ENCODE assay signal across 23 mouse cellular contexts in genomic region chr13:59565945-59566520, GRCm38 (mm10). TPM values are rescaled to one million over a fixed set of nuclear protein-coding genes. Genes with fewer than 3 reads are reported as not detected.
DNase-seq lines count a peak whose midpoint lies in the region; ATAC-seq and TF ChIP-seq lines count a peak whose summit lies in the region.
"Had no signal": no experiment of that assay in that cellular context is flagged by ENCODE, and none has a peak within 500 bp of the region (broad histone marks: within the 10 kb centered on the region; RNA-seq: fewer than 3 reads in every experiment).

No protein-coding gene starts in this region.

- peak; percentile 84 for ATAC-seq in hindbrain, embryonic 15.5 days (ENCODE audit: low FRiP score, low read depth)
- no peak for ATAC-seq in hindbrain, embryonic 11.5 days (ENCODE audit: low FRiP score)
- ATAC-seq in embryonic facial prominence, embryonic 15.5 days (ENCODE audit: insufficient number of reproducible peaks, low FRiP score, low TSS enrichment, low read depth) = no peak
- ATAC-seq in stomach, postnatal 0 days (ENCODE audit: low FRiP score, low TSS enrichment) = no peak
- ATAC-seq: forebrain, embryonic 14.5 days had no signal

- TF ChIP-seq CTCF in stomach, postnatal 0 days (IDR thresholded peaks at IDR 0.05; ENCODE audit: low read depth) = no peak

- no peak for DNase-seq in hindbrain, embryonic 11.5 days (ENCODE audit: low spot score)
- peak; percentile 68 for DNase-seq in retina, adult 2 months (ENCODE audit: low read depth, low spot score)
- no peak for DNase-seq in retina, embryonic 14.5 days (ENCODE audit: low spot score)
- DNase-seq in retina, postnatal 7 days (ENCODE audit: low read depth, low spot score) = peak; percentile 78
- DNase-seq in stomach, postnatal 0 days (ENCODE audit: low spot score) = no peak
- no peak for DNase-seq in left cerebral cortex, postnatal 4 days
- DNase-seq: adrenal gland, postnatal 25 days; cerebellum, adult 9-11 months; gastrocnemius, postnatal 14 days; heart, adult 18-20 months; heart, postnatal 14 days; kidney, adult 11 months; liver; lung, postnatal 36 days; thymus, postnatal 25 days had no signal

- no peak overlapping the region for H3K4me3 ChIP-seq in hindbrain, embryonic 15.5 days
- H3K4me3 ChIP-seq in hindbrain, embryonic 11.5 days (ENCODE audit: low read depth, low read length) = no peak overlapping the region
- H3K4me3 ChIP-seq in embryonic facial prominence, embryonic 15.5 days (replicated peaks) = no peak overlapping the region
- H3K4me3 ChIP-seq in stomach, postnatal 0 days (ENCODE audit: low read depth, low read length) = no peak overlapping the region
- H3K4me3 ChIP-seq: embryonic facial prominence, embryonic 12.5 days; heart, embryonic 13.5 days; limb, embryonic 10.5 days; liver, embryonic 15.5 days; lung, embryonic 15.5 days had no signal

- no peaks in the 10 kb centered on the region for H3K36me3 ChIP-seq in hindbrain, embryonic 15.5 days
- no peaks in the 10 kb centered on the region for H3K36me3 ChIP-seq in hindbrain, embryonic 11.5 days (ENCODE audit: control insufficient read depth, insufficient read depth, low read length)
- H3K36me3 ChIP-seq in embryonic facial prominence, embryonic 15.5 days = no peaks in the 10 kb centered on the region
- no peaks in the 10 kb centered on the region for H3K36me3 ChIP-seq in stomach, postnatal 0 days (ENCODE audit: control insufficient read depth, insufficient read depth, low read length)
- H3K36me3 ChIP-seq: embryonic facial prominence, embryonic 12.5 days; heart, embryonic 13.5 days; limb, embryonic 10.5 days; liver, embryonic 15.5 days; lung, embryonic 15.5 days had no signal

- WGBS in hindbrain, embryonic 15.5 days = 62% methylated on average over 9 of the region's 9 CpGs
- WGBS in hindbrain, embryonic 11.5 days = 71% methylated on average over 9 of the region's 9 CpGs
- 48% methylated on average over 9 of the region's 9 CpGs for WGBS in embryonic facial prominence, embryonic 15.5 days
- 37% methylated on average over 9 of the region's 9 CpGs for WGBS in stomach, postnatal 0 days

- intact Hi-C loops in left cerebral cortex, postnatal 4 days (cut with DNase I) = no loop called here

- no peak for TF ChIP-seq EP300 in stomach, postnatal 0 days (optimal IDR thresholded peaks at IDR 0.05)

- H3K9me3 ChIP-seq in hindbrain, embryonic 15.5 days = no peaks in the 10 kb centered on the region
- H3K9me3 ChIP-seq in hindbrain, embryonic 11.5 days (ENCODE audit: control insufficient read depth, low read length) = no peaks in the 10 kb centered on the region
- H3K9me3 ChIP-seq in embryonic facial prominence, embryonic 15.5 days (replicated peaks) = no peaks in the 10 kb centered on the region
- no peaks in the 10 kb centered on the region for H3K9me3 ChIP-seq in stomach, postnatal 0 days (ENCODE audit: control insufficient read depth, low read length)
- H3K9me3 ChIP-seq: embryonic facial prominence, embryonic 12.5 days; heart, embryonic 13.5 days; limb, embryonic 10.5 days; liver, embryonic 15.5 days; lung, embryonic 15.5 days had no signal

- H3K4me1 ChIP-seq in hindbrain, embryonic 15.5 days (replicated peaks) = no peaks in the 10 kb centered on the region
- no peaks in the 10 kb centered on the region for H3K4me1 ChIP-seq in hindbrain, embryonic 11.5 days (replicated peaks; ENCODE audit: control insufficient read depth, insufficient read depth, low read length)
- H3K4me1 ChIP-seq in embryonic facial prominence, embryonic 15.5 days = 0 out of 2 replicates have a peak, but pooled peaks cover 12% of the 10 kb centered on the region
- H3K4me1 ChIP-seq in stomach, postnatal 0 days (replicated peaks; ENCODE audit: control insufficient read depth, insufficient read depth) = no peaks in the 10 kb centered on the region
- H3K4me1 ChIP-seq: embryonic facial prominence, embryonic 12.5 days; heart, embryonic 13.5 days; limb, embryonic 10.5 days; liver, embryonic 15.5 days had no signal

- no peaks in the 10 kb centered on the region for H3K27me3 ChIP-seq in hindbrain, embryonic 15.5 days
- no peaks in the 10 kb centered on the region for H3K27me3 ChIP-seq in hindbrain, embryonic 11.5 days (ENCODE audit: control insufficient read depth, insufficient read depth, low read length)
- no peaks in the 10 kb centered on the region for H3K27me3 ChIP-seq in embryonic facial prominence, embryonic 15.5 days
- H3K27me3 ChIP-seq in stomach, postnatal 0 days (ENCODE audit: control insufficient read depth, insufficient read depth, low read length) = no peaks in the 10 kb centered on the region
- H3K27me3 ChIP-seq: embryonic facial prominence, embryonic 12.5 days; heart, embryonic 13.5 days; lung, embryonic 15.5 days had no signal

- no peak overlapping the region for H3K9ac ChIP-seq in hindbrain, embryonic 15.5 days
- H3K9ac ChIP-seq in hindbrain, embryonic 11.5 days (ENCODE audit: low read depth, low read length) = no peak overlapping the region
- no peak overlapping the region for H3K9ac ChIP-seq in embryonic facial prominence, embryonic 15.5 days
- H3K9ac ChIP-seq in stomach, postnatal 0 days (ENCODE audit: low read length) = no peak overlapping the region
- H3K9ac ChIP-seq: embryonic facial prominence, embryonic 12.5 days; heart, embryonic 13.5 days; liver, embryonic 15.5 days; lung, embryonic 15.5 days had no signal

- H3K4me2 ChIP-seq in hindbrain, embryonic 15.5 days = peak overlapping the region; percentile 10; the same call in 1 of the 2 replicates
- H3K4me2 ChIP-seq in hindbrain, embryonic 11.5 days (replicated peaks; ENCODE audit: low read depth, low read length) = no peak overlapping the region
- H3K4me2 ChIP-seq in embryonic facial prominence, embryonic 15.5 days (replicated peaks) = no peak overlapping the region
- H3K4me2 ChIP-seq in stomach, postnatal 0 days (replicated peaks; ENCODE audit: low read depth) = no peak overlapping the region
- H3K4me2 ChIP-seq: embryonic facial prominence, embryonic 12.5 days; heart, embryonic 13.5 days; liver, embryonic 15.5 days; lung, embryonic 15.5 days had no signal

- peak overlapping the region; percentile 44; the same call in 1 of the 2 replicates for H3K27ac ChIP-seq in hindbrain, embryonic 15.5 days (replicated peaks)
- no peak overlapping the region for H3K27ac ChIP-seq in hindbrain, embryonic 11.5 days (ENCODE audit: low read depth, low read length)
- H3K27ac ChIP-seq in embryonic facial prominence, embryonic 15.5 days (replicated peaks) = 0 out of 2 replicates have a peak overlapping the region, but pooled peaks have one; percentile 14
- H3K27ac ChIP-seq in stomach, postnatal 0 days (replicated peaks) = no peak overlapping the region
- H3K27ac ChIP-seq: embryonic facial prominence, embryonic 12.5 days; heart, embryonic 13.5 days; limb, embryonic 10.5 days; liver, embryonic 15.5 days had no signal

RNA-seq across cellular contexts. Expression of gene Agtpbp1, which starts 19.0 kb away (rescaled TPM):
- polyA plus RNA-seq in hindbrain, embryonic 15.5 days (2015; fragmentation: Nextera tagmentation; extraction: Ambion mirVana) = 65.9 and 67.6 TPM in 2 replicates
- 22.0 and 31.3 TPM in 2 replicates for polyA plus RNA-seq in hindbrain, embryonic 11.5 days (2014; fragmentation: Nextera tagmentation; extraction: Ambion mirVana)
- polyA plus RNA-seq in embryonic facial prominence, embryonic 15.5 days (2015; fragmentation: Nextera tagmentation; extraction: Ambion mirVana) = 16.3 and 20.4 TPM in 2 replicates
- 10.2 and 12.4 TPM in 2 replicates for polyA plus RNA-seq in stomach, postnatal 0 days (2015; fragmentation: Nextera tagmentation; extraction: Ambion mirVana)
- 100 to 1,000 TPM; 329 to 336 TPM for total RNA-seq in left cerebral cortex, postnatal 4 days (2021)

RNA-seq across cellular contexts. Expression of gene Naa35, which starts 19.0 kb away (rescaled TPM):
- polyA plus RNA-seq in hindbrain, embryonic 15.5 days (2015; fragmentation: Nextera tagmentation; extraction: Ambion mirVana) = 120 and 126 TPM in 2 replicates
- polyA plus RNA-seq in hindbrain, embryonic 11.5 days (2014; fragmentation: Nextera tagmentation; extraction: Ambion mirVana) = 96.0 and 120 TPM in 2 replicates
- 74.7 and 92.9 TPM in 2 replicates for polyA plus RNA-seq in embryonic facial prominence, embryonic 15.5 days (2015; fragmentation: Nextera tagmentation; extraction: Ambion mirVana)
- 58.8 and 63.2 TPM in 2 replicates for polyA plus RNA-seq in stomach, postnatal 0 days (2015; fragmentation: Nextera tagmentation; extraction: Ambion mirVana)
- total RNA-seq in left cerebral cortex, postnatal 4 days (2021) = 100 to 1,000 TPM; 129 to 143 TPM

Comparison
In these comparisons a context has a peak if more than half of its experiments do, and no peak if none do; other contexts are left out.
1. H3K27ac ChIP-seq: peak in hindbrain, embryonic 15.5 days (single experiment) and embryonic facial prominence, embryonic 15.5 days (single experiment); none in hindbrain, embryonic 11.5 days (single experiment) and stomach, postnatal 0 days (single experiment).
2. DNase-seq: peak in retina, adult 2 months (single experiment) and retina, postnatal 7 days (single experiment); none in hindbrain, embryonic 11.5 days (single experiment), retina, embryonic 14.5 days (single experiment), stomach, postnatal 0 days (single experiment) and left cerebral cortex, postnatal 4 days (single experiment).